Mouse (Mus musculus) frontal cortex, adult 2 months (tissue): ENCODE measurements around the gene Msi2. TPM values are rescaled to one million over a fixed set of nuclear protein-coding genes. Genes with fewer than 3 reads are reported as not detected.

Experiments used
- DNase-seq, 2 experiments: peaks; one replicate each; pipeline ENCODE4 v3.0.0; 2022; ENCODE audit warnings: low spot score in 1 of 2; ENCODE audit errors: extremely low spot score in 1 of 2
- polyA plus RNA-seq: library from polyadenylated mRNA; depleted of rRNA; stranded (reverse); fragments of >200 nt; gene quantifications from 2 replicates; pipeline ENCODE4 v1.2.3, GENCODE M21; 2012; rRNA removed

Gene Msi2
- polyA plus RNA-seq, 1 experiment = 82.2 TPM

DNA sequence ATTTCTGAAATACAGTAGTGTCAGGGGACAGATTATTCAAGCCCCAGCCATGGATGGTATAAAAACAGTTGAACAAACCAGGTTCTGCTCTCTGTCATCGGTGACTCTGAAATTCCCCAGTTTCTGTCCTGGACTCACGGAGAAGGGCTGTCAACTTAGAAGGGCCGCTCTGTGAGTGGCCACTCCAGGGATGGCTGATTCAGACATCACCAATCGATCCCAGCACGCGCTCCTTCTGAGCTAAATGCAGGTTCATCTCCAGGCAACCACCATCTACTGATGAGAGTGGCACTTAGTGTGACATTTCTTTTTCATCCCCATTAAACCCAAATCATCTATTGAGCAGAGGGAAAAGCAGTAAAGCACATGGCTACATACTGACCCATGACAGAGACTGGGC, 416.7 kb downstream of the Msi2 start:
- DNase-seq = no peak

- no peak for DNase-seq
Observed at GRCm38 (mm10) chr11:88299345-88299744, 419.0 kb downstream of the Msi2 start.

DNA sequence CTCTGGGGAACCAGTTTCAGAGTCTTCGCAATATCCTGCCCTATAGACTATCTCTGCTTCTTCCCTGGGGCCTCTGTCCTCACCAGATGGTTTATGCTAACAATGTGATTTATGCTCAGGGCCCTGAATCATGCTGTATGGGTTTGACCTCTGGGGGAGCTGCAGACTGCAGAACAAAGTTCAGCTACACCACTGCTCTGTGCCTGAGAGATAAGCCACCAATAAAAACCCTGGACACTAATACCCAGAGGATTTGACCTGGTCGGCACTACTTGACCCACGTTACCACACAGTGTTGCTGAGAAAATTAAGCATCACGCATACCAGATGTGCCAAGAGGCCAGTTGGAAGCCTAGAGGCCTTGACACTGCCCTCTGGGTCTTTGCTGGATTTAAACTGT, 420.8 kb downstream of the Msi2 start:
- DNase-seq = no peak

DNA sequence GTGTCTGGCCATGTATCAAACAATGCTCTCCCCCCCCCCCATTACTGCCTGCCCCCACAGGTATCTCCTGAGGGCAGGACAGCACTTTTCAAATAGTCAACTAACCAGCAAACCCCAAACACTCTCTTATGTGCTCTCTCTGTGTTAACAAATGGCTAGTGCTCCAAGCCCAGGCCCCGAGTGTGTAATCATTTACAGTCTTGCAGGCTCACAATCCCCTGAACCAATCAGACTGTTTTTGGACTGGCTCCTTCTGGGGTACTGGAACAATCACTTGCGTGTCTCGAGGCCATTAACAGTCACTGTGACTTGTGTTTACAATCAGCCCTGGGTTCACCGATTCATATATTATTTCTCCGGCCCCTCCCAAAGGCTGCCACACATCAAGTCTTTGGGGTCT, 423.0 kb downstream of the Msi2 start:
- no peak for DNase-seq

- DNase-seq = no peak
Observed at GRCm38 (mm10) chr11:88294394-88294710, 424.0 kb downstream of the Msi2 start.

DNA sequence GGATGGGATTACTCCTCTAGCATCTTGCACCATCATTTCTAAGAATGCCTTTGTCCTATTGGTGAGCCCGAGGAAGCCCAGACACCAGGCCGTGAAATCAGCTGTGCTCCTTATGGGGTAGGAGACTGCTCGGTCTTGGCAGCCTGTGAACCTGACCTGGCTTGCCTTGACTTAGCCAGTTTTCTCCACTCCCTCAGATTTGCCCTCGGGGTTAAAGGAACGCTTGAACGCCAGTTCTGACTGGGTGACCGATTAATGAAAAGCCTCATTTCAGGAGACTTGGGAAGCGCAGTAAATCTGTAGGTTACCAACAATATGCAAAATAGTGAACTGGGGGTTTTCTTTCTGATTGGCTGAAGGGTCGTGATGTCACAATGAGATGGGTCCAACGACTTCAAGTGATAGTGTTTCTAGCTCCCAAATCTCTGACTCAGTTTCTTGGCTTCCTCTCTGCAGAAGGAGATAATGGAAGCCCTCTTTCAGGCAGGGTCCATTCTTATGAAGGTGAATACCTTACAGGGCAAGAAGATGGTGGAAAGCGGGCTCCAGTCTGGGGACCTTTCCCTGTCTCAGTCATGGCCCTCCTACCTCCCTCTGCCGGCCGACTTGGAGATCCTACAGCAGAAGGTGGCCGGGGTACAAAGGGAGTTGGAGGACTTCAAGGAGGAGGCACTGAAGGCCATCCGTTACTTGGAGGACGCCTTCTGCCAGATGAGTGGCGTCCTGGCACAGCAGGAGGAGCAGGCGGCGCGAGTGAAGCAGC, 424.5 kb downstream of the Msi2 start, which contains the start of gene Ccdc182:
TSS of gene Ccdc182 (plus strand) at position 428 of the 763 bp plus-strand sequence.
- DNase-seq = no peak

DNA sequence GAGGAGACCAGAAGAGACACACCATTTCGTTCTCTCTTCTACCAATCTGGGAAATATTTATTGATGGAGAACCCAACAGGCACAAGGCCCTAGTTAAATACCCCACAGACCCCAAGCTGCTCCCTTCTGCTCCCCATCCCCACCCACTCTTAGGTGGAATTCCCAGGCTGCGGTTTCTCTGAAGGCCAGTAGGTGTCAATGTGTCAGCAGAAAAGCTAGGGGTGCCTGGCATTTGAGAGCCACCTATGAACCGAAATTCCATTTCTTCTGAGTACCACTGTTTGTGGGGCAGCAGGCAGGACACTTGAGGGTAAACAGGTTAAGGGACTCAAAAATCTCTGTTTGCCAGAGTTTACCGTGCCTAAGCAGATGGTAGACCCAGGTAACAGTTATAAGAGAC, 426.6 kb downstream of the Msi2 start:
- DNase-seq = peak in 1 of 2 experiments; percentile 45

GRCm38 (mm10) chr11:88291245-88291644, 427.1 kb downstream of the Msi2 start:
- no peak for DNase-seq

Other genes with a start within 250 kb of the Msi2 start
- gene Akap1, start 146.1 kb upstream of the Msi2 start, polyA plus RNA-seq = 45.2 and 49.1 TPM in 2 replicates
- 16.9 and 19.0 TPM in 2 replicates for gene Scpep1, start 237.0 kb upstream of the Msi2 start, polyA plus RNA-seq
- 0.28 TPM in 1 of 2 replicates, not detected in the other for gene Elobl, start 248.4 kb upstream of the Msi2 start, polyA plus RNA-seq